In genomic region chr11:98963191-98964021, GRCm38 (mm10) we compare ENCODE assay signal across 8 mouse cellular contexts. TPM values are rescaled to one million over a fixed set of nuclear protein-coding genes. Genes with fewer than 3 reads are reported as not detected.
A peak's percentile ranks its signal among the peaks of the same experiment; 100 is the strongest.
DNase-seq lines count a peak whose midpoint lies in the region; ATAC-seq and TF ChIP-seq lines count a peak whose summit lies in the region.

No protein-coding gene starts in this region.

- peaks cover 5% of the 10 kb centered on the region; the same call in 1 of the 2 replicates for H3K9me3 ChIP-seq in erythroblast, embryonic 14.5 days (ENCODE audit: control insufficient read depth, low read length)
- H3K9me3 ChIP-seq in hindbrain, embryonic 12.5 days (replicated peaks) = no peaks in the 10 kb centered on the region
- H3K9me3 ChIP-seq in limb, embryonic 15.5 days = no peaks in the 10 kb centered on the region
- no peaks in the 10 kb centered on the region for H3K9me3 ChIP-seq in midbrain, embryonic 16.5 days (replicated peaks; ENCODE audit: control insufficient read depth, low read length, poor library complexity, severe bottlenecking)

- H3K4me1 ChIP-seq in erythroblast, embryonic 14.5 days (ENCODE audit: control insufficient read depth) = peaks cover 46% of the 10 kb centered on the region
- H3K4me1 ChIP-seq in bone marrow, adult 2 months (ENCODE audit: control insufficient read depth, insufficient read depth, low read length) = peaks cover 5% of the 10 kb centered on the region
- peaks cover 92% of the 10 kb centered on the region for H3K4me1 ChIP-seq in hindbrain, embryonic 12.5 days
- H3K4me1 ChIP-seq in limb, embryonic 15.5 days = peaks cover 98% of the 10 kb centered on the region
- H3K4me1 ChIP-seq in midbrain, embryonic 16.5 days (ENCODE audit: control insufficient read depth, insufficient read depth, low read length) = peaks cover 79% of the 10 kb centered on the region

- peak overlapping the region; percentile 61 for H3K27ac ChIP-seq in bone marrow, adult 2 months (ENCODE audit: control insufficient read depth, insufficient read depth, low read depth, low read length, poor library complexity)
- H3K27ac ChIP-seq in hindbrain, embryonic 12.5 days = peak overlapping the region; percentile 99
- peak overlapping the region; percentile 88 for H3K27ac ChIP-seq in limb, embryonic 15.5 days
- H3K27ac ChIP-seq in midbrain, embryonic 16.5 days (ENCODE audit: low read length) = peak overlapping the region; percentile 54

- peak overlapping the region; percentile 97 for H3K4me2 ChIP-seq in hindbrain, embryonic 12.5 days (replicated peaks)
- peak overlapping the region; percentile 95 for H3K4me2 ChIP-seq in limb, embryonic 15.5 days
- H3K4me2 ChIP-seq in midbrain, embryonic 16.5 days (ENCODE audit: low read length) = peak overlapping the region; percentile 92

- WGBS in bone marrow, adult 2 months = under 1% methylated on average over 32 of the region's 32 CpGs
- under 1% methylated on average over 31 of the region's 32 CpGs for WGBS in hindbrain, embryonic 12.5 days
- WGBS in limb, embryonic 15.5 days = under 1% methylated on average over 32 of the region's 32 CpGs
- WGBS in midbrain, embryonic 16.5 days = 4% methylated on average over 22 of the region's 32 CpGs

- H3K9ac ChIP-seq in hindbrain, embryonic 12.5 days = peak overlapping the region; percentile 86
- 0 out of 2 replicates have a peak overlapping the region, but pooled peaks have one; percentile 26 for H3K9ac ChIP-seq in limb, embryonic 15.5 days
- H3K9ac ChIP-seq in midbrain, embryonic 16.5 days (ENCODE audit: low read depth, low read length) = peak overlapping the region; percentile 61

- peaks cover 9% of the 10 kb centered on the region; the same call in 1 of the 2 replicates for H3K36me3 ChIP-seq in erythroblast, embryonic 14.5 days (ENCODE audit: control insufficient read depth)
- peaks cover 9% of the 10 kb centered on the region; the same call in 1 of the 2 replicates for H3K36me3 ChIP-seq in hindbrain, embryonic 12.5 days
- peaks cover 17% of the 10 kb centered on the region for H3K36me3 ChIP-seq in limb, embryonic 15.5 days
- no peaks in the 10 kb centered on the region for H3K36me3 ChIP-seq in midbrain, embryonic 16.5 days (ENCODE audit: control insufficient read depth, insufficient read depth, low read length)

- TF ChIP-seq POLR2A in bone marrow, adult 2 months (IDR thresholded peaks at IDR 0.05; ENCODE audit: borderline replicate concordance, control insufficient read depth, low read depth, low read length) = peak; percentile 45; the same call in 1 of the 2 replicates

- ATAC-seq in erythroblast, adult 5-6 weeks (replicated peaks; ENCODE audit: low FRiP score, poor library complexity, severe bottlenecking) = no peak
- ATAC-seq in hindbrain, embryonic 12.5 days (ENCODE audit: low FRiP score) = peak; percentile 44
- peak; percentile 83 for ATAC-seq in limb, embryonic 15.5 days (ENCODE audit: insufficient number of reproducible peaks, low FRiP score, low TSS enrichment, low read depth)
- peak; percentile 37 for ATAC-seq in midbrain, embryonic 16.5 days

- DNase-seq in forelimb bud, embryonic 11.5 days (ENCODE audit: low read depth, low spot score) = peak; percentile 66
- peak; percentile 87 for DNase-seq in testis, postnatal 14 days (ENCODE audit: low spot score)

- peak overlapping the region; percentile 22 for H3K4me3 ChIP-seq in erythroblast, embryonic 14.5 days (replicated peaks)
- H3K4me3 ChIP-seq in bone marrow, adult 2 months (replicated peaks; ENCODE audit: control insufficient read depth, low read depth, low read length) = peak overlapping the region; percentile 75
- peak overlapping the region; percentile 76 for H3K4me3 ChIP-seq in hindbrain, embryonic 12.5 days
- peak overlapping the region; percentile 69 for H3K4me3 ChIP-seq in limb, embryonic 15.5 days
- peak overlapping the region; percentile 32 for H3K4me3 ChIP-seq in midbrain, embryonic 16.5 days (ENCODE audit: low read depth, low read length)

- no peak for TF ChIP-seq CTCF in bone marrow, adult 2 months (IDR thresholded peaks at IDR 0.05; ENCODE audit: control insufficient read depth, insufficient read depth, low read length)

- peaks cover 87% of the 10 kb centered on the region for H3K27me3 ChIP-seq in erythroblast, embryonic 14.5 days (ENCODE audit: control insufficient read depth)
- H3K27me3 ChIP-seq in hindbrain, embryonic 12.5 days = no peaks in the 10 kb centered on the region; the same call in 1 of the 2 replicates
- no peaks in the 10 kb centered on the region for H3K27me3 ChIP-seq in limb, embryonic 15.5 days
- peaks cover 10% of the 10 kb centered on the region for H3K27me3 ChIP-seq in midbrain, embryonic 16.5 days (ENCODE audit: control insufficient read depth, insufficient read depth, low read depth, low read length)

RNA-seq across cellular contexts. Expression of gene Gjd3, which starts 19.4 kb away (rescaled TPM):
- not detected in 2 replicates for polyA plus RNA-seq in erythroblast, embryonic 14.5 days (2012)
- total RNA-seq in erythroblast, adult 5-6 weeks (2015; ENCODE audit: low replicate concordance) = not detected in 2 replicates
- not detected in 2 replicates for total RNA-seq in erythroblast, adult 5-6 weeks (2017; ENCODE audit: low replicate concordance)
- not detected in 2 replicates for polyA plus RNA-seq in bone marrow, adult 2 months (2011; ENCODE audit: insufficient read depth, insufficient read length, low replicate concordance, missing spikeins)
- 0.88 and 1.1 TPM in 2 replicates for polyA plus RNA-seq in hindbrain, embryonic 12.5 days (2016; fragmentation: Nextera tagmentation; extraction: Ambion mirVana)
- polyA plus RNA-seq in limb, embryonic 15.5 days (2015; fragmentation: Nextera tagmentation; extraction: Ambion mirVana) = 0.49 and 0.86 TPM in 2 replicates
- polyA plus RNA-seq in midbrain, embryonic 16.5 days (2015; fragmentation: Nextera tagmentation; extraction: Ambion mirVana) = 1.0 and 1.9 TPM in 2 replicates

RNA-seq across cellular contexts. Expression of gene Rara, which starts 35.8 kb away (rescaled TPM):
- polyA plus RNA-seq in erythroblast, embryonic 14.5 days (2012) = 0.20 and 0.32 TPM in 2 replicates
- 13.1 and 13.2 TPM in 2 replicates for total RNA-seq in erythroblast, adult 5-6 weeks (2015; ENCODE audit: low replicate concordance)
- 2.8 TPM in 2 replicates for total RNA-seq in erythroblast, adult 5-6 weeks (2017; ENCODE audit: low replicate concordance)
- polyA plus RNA-seq in bone marrow, adult 2 months (2011; ENCODE audit: insufficient read depth, insufficient read length, low replicate concordance, missing spikeins) = 8.9 and 17.2 TPM in 2 replicates
- polyA plus RNA-seq in hindbrain, embryonic 12.5 days (2016; fragmentation: Nextera tagmentation; extraction: Ambion mirVana) = 38.6 and 46.9 TPM in 2 replicates
- polyA plus RNA-seq in limb, embryonic 15.5 days (2015; fragmentation: Nextera tagmentation; extraction: Ambion mirVana) = 43.9 and 51.7 TPM in 2 replicates
- 9.5 and 9.6 TPM in 2 replicates for polyA plus RNA-seq in midbrain, embryonic 16.5 days (2015; fragmentation: Nextera tagmentation; extraction: Ambion mirVana)

RNA-seq across cellular contexts. Expression of gene Cdc6, which starts 55.8 kb away (rescaled TPM):
- 0.76 and 0.82 TPM in 2 replicates for polyA plus RNA-seq in erythroblast, embryonic 14.5 days (2012)
- 20.0 and 20.1 TPM in 2 replicates for total RNA-seq in erythroblast, adult 5-6 weeks (2015; ENCODE audit: low replicate concordance)
- total RNA-seq in erythroblast, adult 5-6 weeks (2017; ENCODE audit: low replicate concordance) = 46.7 and 54.2 TPM in 2 replicates
- 50.4 and 53.9 TPM in 2 replicates for polyA plus RNA-seq in bone marrow, adult 2 months (2011; ENCODE audit: insufficient read depth, insufficient read length, low replicate concordance, missing spikeins)
- polyA plus RNA-seq in hindbrain, embryonic 12.5 days (2016; fragmentation: Nextera tagmentation; extraction: Ambion mirVana) = 19.0 and 20.2 TPM in 2 replicates
- 23.2 and 24.1 TPM in 2 replicates for polyA plus RNA-seq in limb, embryonic 15.5 days (2015; fragmentation: Nextera tagmentation; extraction: Ambion mirVana)
- 2.4 TPM in 2 replicates for polyA plus RNA-seq in midbrain, embryonic 16.5 days (2015; fragmentation: Nextera tagmentation; extraction: Ambion mirVana)

Comparison
In these comparisons a context has a peak if more than half of its experiments do, and no peak if none do; other contexts are left out.
1. H3K4me3 ChIP-seq: peak in every context shown above with its lines; median percentile 76 in hindbrain, embryonic 12.5 days; 75 in bone marrow, adult 2 months; 69 in limb, embryonic 15.5 days; 32 in midbrain, embryonic 16.5 days; 22 in erythroblast, embryonic 14.5 days.
2. H3K9ac ChIP-seq: peak in every context shown above with its lines; median percentile 86 in hindbrain, embryonic 12.5 days; 61 in midbrain, embryonic 16.5 days; 26 in limb, embryonic 15.5 days.